Mouse (Mus musculus): ENCODE data around the gene Hgfac.

Hgfac gene

GRCm38 (mm10) chr5:35042431-35043109, 1.3 kb downstream of the Hgfac start:
- no peak for DNase-seq

- DNase-seq: peak; percentile 87
Observed at GRCm38 (mm10) chr5:35043110-35043451, 1.8 kb downstream of the Hgfac start.

GRCm38 (mm10) chr5:35050541-35050940, 9.2 kb downstream of the Hgfac start:
- DNase-seq: no peak

DNA sequence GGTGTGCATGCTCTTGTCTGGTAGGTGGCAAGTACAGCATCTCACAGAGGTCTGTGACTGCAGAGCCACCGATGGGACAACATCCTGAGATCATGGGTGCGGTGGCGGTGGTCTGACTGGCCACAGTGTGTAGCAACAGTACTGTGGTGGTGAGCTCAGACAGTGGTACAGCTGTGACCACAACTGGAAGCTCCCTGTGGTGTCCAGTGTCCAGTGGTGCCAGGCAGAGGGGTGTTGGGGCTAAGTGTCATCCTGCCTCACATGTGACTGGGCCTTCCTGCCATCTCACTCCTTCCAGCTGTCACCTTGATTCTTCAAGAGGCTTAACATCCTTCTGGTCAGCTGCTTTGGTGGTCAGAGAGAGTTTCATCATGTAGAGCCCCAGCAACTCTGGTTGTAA, 13.3 kb downstream of the Hgfac start:
- DNase-seq: no peak

DNA sequence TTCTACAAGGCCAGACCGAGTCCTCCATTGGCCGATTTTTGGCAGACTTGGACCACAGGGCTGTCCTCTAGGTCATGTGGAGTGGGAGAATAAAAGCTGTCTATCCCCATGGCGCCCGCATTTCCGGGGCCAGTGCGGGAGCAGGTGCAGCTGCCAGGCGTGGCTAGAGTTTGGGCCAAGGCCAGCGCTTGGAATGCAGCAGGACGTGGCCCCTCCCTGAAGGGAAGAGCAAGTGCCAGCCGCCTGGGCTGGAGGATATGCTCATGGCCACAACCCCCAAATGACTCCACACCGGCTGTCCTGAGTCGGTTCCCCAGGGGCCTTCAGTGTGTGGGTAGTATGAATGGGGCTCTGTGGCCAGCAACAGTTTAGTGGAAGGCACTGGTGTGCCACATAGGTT, 13.8 kb downstream of the Hgfac start:
- peak; percentile 58 for DNase-seq

DNA sequence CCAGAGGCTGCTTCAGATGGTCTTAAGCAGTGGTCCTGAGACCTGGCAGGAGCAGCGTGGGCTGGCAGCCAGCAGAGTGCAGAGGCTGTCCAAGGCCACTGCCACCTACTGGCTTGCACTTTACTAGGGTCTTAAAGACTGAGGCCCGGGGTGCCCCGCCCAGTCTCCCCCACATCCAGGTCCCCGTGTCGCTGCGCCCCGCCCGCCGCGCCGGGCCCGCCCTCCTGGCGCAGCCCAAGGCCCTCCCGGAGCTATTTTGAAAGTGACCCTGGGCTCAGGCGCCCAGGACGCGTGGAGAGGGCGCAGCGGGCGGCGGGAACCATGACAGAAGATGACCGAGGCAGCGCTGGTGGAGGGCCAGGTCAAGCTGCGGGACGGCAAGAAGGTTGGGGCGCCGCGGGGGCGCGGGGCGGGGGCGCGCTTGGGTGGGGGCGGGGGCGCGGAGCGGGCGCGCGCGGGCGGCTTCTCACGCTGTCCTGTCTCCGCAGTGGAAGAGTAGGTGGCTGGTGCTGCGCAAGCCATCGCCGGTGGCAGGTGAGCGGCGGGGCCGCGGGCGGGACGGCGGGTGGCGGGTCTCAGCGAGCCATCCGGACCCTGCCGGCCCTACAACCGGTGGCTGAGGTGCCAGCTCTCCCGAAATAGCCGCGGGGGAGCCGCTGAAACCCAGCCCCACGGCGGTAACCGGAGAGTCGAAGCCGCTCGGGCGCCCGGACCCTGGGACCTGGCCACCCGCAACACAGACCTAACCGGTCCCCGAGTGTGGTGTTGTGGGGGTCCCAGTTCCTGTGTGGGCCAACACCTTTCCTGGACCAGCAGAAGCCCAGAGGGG, 15.5 kb downstream of the Hgfac start, which contains the start of gene Dok7:
Dok7 (plus strand) TSS at position 163 of the 829 bp plus-strand sequence.
- DNase-seq: peak; percentile 45

GRCm38 (mm10) chr5:35057582-35057981, 16.3 kb downstream of the Hgfac start:
- DNase-seq: no peak

DNA sequence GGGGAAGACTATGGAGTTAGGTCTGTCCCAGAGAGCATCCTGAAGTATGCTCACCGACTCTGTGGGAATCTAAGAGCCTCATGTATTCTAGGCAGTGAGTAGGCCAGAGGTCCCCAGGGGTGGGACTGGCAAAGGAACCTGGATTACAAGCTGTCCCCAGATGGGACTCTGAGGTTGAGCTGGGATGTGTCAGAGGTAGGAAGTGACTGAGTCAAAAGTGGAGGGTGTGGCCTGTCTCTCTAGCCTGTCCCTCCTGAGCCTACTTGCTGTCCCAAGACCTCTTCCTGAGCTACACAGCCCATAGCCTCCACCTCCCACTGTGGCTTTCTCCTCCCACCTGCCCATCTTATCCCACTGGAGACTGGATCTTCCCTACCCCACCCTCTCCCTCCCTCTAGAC, 16.9 kb downstream of the Hgfac start:
- DNase-seq: no peak

- no peak for DNase-seq
Observed at GRCm38 (mm10) chr5:35060098-35060497, 18.8 kb downstream of the Hgfac start.

GRCm38 (mm10) chr5:35069841-35070240, 28.5 kb downstream of the Hgfac start:
- DNase-seq: no peak

GRCm38 (mm10) chr5:35070314-35070713, 29.0 kb downstream of the Hgfac start:
- no peak for DNase-seq

DNA sequence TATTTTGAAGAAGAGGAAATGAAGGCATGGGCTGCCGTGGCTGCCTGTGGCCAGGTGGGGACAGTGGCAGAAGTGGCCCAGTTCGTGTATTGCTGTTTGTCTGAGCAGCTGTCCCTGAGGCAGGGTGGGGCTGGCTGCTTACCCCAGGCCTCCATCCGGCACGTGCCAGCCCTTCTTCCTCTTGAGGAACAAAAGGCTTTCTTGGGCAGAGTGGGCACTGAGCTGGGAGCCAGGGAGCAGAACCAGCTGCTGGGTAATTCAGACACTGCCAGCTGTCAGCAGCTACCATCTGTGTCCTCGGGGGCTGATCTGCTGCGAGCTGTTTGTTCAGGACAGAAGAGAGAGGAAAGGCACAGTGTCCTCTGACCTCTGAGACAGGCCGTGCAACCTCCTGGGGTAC, 29.6 kb downstream of the Hgfac start:
- no peak for DNase-seq

GRCm38 (mm10) chr5:35071855-35072254, 30.5 kb downstream of the Hgfac start:
- no peak for DNase-seq

DNA sequence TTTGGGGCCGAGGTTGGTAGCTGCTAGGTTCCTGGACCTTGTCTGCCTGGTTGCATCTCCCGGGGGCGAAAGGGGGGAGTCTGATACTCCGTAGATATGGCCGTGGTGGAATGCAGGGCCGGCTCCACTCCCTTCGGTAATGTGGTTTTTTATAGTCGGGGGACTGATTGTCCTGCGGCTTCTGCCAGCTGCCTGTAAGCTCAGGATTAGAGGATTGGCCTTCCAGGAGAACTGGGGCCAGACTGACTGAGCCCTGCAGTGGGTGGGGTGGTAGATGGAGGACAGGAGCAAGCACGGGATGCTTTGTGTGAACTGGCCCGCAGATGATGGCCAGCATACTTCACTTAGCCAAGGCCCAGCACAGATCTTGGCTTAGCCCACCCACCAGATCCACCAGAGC, 31.9 kb downstream of the Hgfac start:
- no peak for DNase-seq

DNA sequence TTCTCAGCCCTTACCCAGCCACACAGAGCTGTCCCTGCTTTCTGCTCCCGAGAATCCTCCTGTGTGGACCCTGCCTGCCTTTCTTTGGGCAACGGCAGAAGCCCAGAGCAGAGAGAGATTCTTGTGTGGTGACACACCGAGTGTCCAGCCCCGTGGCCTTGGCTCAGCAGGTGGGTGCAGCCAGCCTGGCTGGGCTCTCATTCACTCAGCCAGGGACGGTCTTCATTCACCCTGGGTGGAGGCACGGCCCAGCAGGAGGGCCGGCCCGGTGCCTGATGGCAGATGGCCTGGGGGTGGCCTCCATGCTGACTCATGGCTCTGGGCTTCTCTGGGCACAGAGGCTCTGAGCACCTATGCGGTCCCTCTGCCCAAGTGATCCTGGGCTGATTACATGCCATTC, 32.7 kb downstream of the Hgfac start:
- no peak for DNase-seq

- no peak for DNase-seq
Observed at GRCm38 (mm10) chr5:35076369-35076768, 35.1 kb downstream of the Hgfac start.

GRCm38 (mm10) chr5:35079101-35079500, 37.8 kb downstream of the Hgfac start:
- DNase-seq: no peak

GRCm38 (mm10) chr5:35084913-35085312, 43.6 kb downstream of the Hgfac start:
- DNase-seq: no peak

GRCm38 (mm10) chr5:35088785-35089613, 47.7 kb downstream of the Hgfac start:
- peak; percentile 71 for DNase-seq

- DNase-seq: no peak
Observed at GRCm38 (mm10) chr5:35089614-35089963, 48.3 kb downstream of the Hgfac start.

GRCm38 (mm10) chr5:35091636-35092035, 50.3 kb downstream of the Hgfac start:
- no peak for DNase-seq
